Mouse (Mus musculus) frontal cortex, postnatal 14 days (tissue): ENCODE data around the gene Mzf1.

Experiments
- DNase-seq, 2 experiments: peaks; one replicate each; pipeline ENCODE4 v3.0.0; 2022; ENCODE audit warnings: low spot score in 2 of 2

Gene Mzf1

GRCm38 (mm10) chr7:13034148-13034977 is 20.2 kb downstream of the Mzf1 start, which contains the start of gene Chmp2a:
Gene Chmp2a (minus strand): TSS chr7:13034807.
- peak; percentile 97 to 98 for DNase-seq

GRCm38 (mm10) chr7:13033451-13034147 is 21.0 kb downstream of the Mzf1 start:
- no peak for DNase-seq

GRCm38 (mm10) chr7:13032541-13032940 is 22.0 kb downstream of the Mzf1 start:
- no peak for DNase-seq

- no peak for DNase-seq
Measured at GRCm38 (mm10) chr7:13031983-13032382, 22.6 kb downstream of the Mzf1 start.

GRCm38 (mm10) chr7:13031069-13031468 is 23.5 kb downstream of the Mzf1 start:
- no peak for DNase-seq

- no peak for DNase-seq
Measured at GRCm38 (mm10) chr7:13028986-13029385, 25.6 kb downstream of the Mzf1 start.

GRCm38 (mm10) chr7:13025511-13026112 is 29.0 kb downstream of the Mzf1 start:
- no peak for DNase-seq

GRCm38 (mm10) chr7:13024805-13025204 is 29.8 kb downstream of the Mzf1 start:
- DNase-seq, result peak; percentile 80

- DNase-seq, result peak; percentile 92 to 95
Measured at GRCm38 (mm10) chr7:13023928-13024731, 30.4 kb downstream of the Mzf1 start.

GRCm38 (mm10) chr7:13022773-13023535 is 31.6 kb downstream of the Mzf1 start:
- no peak for DNase-seq

GRCm38 (mm10) chr7:13015217-13015616 is 39.3 kb downstream of the Mzf1 start:
- no peak for DNase-seq

- DNase-seq, result no peak
Measured at GRCm38 (mm10) chr7:13014275-13014839, 40.2 kb downstream of the Mzf1 start.

- DNase-seq, result no peak
Measured at GRCm38 (mm10) chr7:13013671-13014070, 40.9 kb downstream of the Mzf1 start.

GRCm38 (mm10) chr7:13010005-13010908 is 44.3 kb downstream of the Mzf1 start, which contains the start of gene Zbtb45:
Gene Zbtb45 (minus strand): TSS chr7:13010034.
- DNase-seq, result no peak

GRCm38 (mm10) chr7:13009143-13010004 is 45.2 kb downstream of the Mzf1 start:
- DNase-seq, result peak; percentile 87 to 94

- DNase-seq, result no peak
Measured at GRCm38 (mm10) chr7:13007341-13008092, 47.0 kb downstream of the Mzf1 start.

GRCm38 (mm10) chr7:13006531-13006930 is 48.0 kb downstream of the Mzf1 start:
- DNase-seq, result no peak

GRCm38 (mm10) chr7:13006011-13006410 is 48.6 kb downstream of the Mzf1 start:
- DNase-seq, result no peak
